Mouse (Mus musculus) G1E (cell line): ENCODE measurements around the gene Lhfpl4.

ENCODE experiments used
- CTCF ChIP-seq: IDR thresholded peaks from 2 replicates; pipeline ENCODE4 v1.5.1; 2012; ENCODE audit warnings: low read depth, low read length, inconsistent platforms, mixed read lengths
- GATA1 ChIP-seq: IDR thresholded peaks from 2 replicates; pipeline ENCODE4 v1.6.1; 2012; ENCODE audit warnings: borderline replicate concordance, low read length, inconsistent platforms, mixed read lengths
- POLR2AphosphoS5 ChIP-seq: IDR thresholded peaks from 2 replicates; pipeline ENCODE4 v1.6.1; 2012; ENCODE audit warnings: low read depth, low read length, inconsistent platforms; ENCODE audit not compliant: insufficient replicate concordance

DNA sequence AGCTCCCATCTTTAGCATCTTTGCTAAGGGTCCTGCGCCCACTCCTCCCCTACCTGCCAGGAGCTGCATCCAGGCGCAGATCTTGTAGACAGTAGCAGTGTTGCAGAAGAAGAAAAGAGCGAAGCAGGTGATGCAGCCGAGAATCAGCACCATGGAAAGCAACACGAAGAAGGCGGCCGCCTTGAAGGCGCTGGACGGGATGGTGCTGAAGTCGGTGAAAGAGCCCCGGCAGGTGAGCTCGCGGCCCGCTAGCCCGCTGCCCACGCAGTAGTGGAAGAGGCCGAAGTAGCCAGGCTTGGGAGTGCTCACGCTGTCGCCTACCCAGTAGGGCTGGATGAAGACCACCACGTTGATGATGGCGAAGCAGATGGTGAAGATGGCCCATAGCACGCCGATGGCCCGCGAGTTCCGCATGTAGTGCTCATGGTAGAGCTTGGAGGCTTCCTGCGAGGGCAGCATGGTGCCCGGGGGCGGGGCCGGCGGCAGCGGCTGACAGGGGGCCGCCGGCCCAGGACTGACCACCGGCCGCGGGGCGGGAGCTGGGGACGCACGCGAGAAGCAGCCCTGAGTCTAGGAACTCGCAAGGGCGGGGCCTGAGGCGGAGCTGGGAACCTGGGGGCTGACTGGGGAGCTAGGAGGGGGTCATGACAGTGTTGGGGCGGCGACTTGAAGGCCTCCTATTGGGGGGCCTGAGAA is 1.3 kb downstream of the Lhfpl4 start:
- TF ChIP-seq CTCF: no peak
- TF ChIP-seq POLR2AphosphoS5: no peak
- TF ChIP-seq GATA1: no peak
